Mouse (Mus musculus): Measurements from ENCODE around the gene Gmds. TPM values are rescaled to one million over a fixed set of nuclear protein-coding genes. Genes with fewer than 3 reads are reported as not detected.

Gene Gmds
- polyA plus RNA-seq, 1 experiment from 2014 or later: 24.7 TPM

DNA sequence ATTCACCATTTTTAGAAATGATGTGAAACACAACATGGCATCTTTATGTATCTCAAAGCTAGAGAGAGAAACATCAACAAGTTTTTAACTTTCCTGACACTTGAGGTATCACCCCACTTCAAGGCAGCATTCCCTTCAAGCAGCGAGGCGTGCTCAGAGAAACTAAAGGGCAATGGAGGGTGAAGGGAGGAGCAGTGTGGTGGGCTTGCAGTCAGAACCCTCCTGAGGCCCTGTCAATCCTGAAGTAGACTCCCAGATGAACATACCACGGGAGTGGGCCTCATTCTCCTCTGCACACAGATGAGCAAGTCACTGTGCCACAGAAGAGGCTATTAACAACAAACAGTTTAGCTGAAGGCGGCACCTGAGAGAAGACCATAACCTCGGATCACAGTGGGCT lies 439.1 kb downstream of the Gmds start:
- 74% methylated on average over 5 of the region's 5 CpGs for WGBS
- H3K9me3 ChIP-seq: no peaks in the 10 kb centered on the region
- no peak for ATAC-seq (ENCODE audit: extremely low read depth, insufficient number of reproducible peaks, low FRiP score, low TSS enrichment)
- H3K4me1 ChIP-seq: peaks cover 5% of the 10 kb centered on the region
- no peak overlapping the region for H3K4me3 ChIP-seq
- H3K9ac ChIP-seq: no peak overlapping the region
- H3K27me3 ChIP-seq (replicated peaks): no peaks in the 10 kb centered on the region
- no peak overlapping the region for H3K4me2 ChIP-seq
- no peaks in the 10 kb centered on the region for H3K36me3 ChIP-seq
- H3K27ac ChIP-seq (replicated peaks): no peak overlapping the region

DNA sequence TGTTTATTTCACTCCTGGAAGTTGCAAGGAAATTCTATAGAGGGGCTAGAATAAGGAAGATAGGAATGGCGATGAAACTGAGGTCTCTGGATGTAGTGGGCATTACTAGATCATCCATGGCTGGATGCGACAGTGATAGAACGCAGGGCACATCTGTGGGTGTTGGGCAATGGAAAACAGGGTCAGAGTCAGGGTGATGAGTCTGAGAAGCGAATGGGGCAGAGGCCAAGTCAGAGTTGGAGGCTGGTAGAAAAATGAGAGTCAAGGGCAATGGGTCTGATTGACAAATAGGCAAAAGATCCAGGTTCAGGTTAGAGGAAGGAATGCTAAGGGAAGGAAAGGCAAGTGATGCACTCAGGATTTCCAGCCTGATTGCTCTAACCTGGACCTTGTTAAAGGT lies 441.0 kb downstream of the Gmds start:
- Histone ChIP-seq H3K9me3 (no peaks in the 10 kb centered on the region), H3K36me3 (no peaks in the 10 kb centered on the region), H3K27me3 (replicated peaks) (no peaks in the 10 kb centered on the region), H3K9ac (no peak overlapping the region), H3K27ac (replicated peaks) (no peak overlapping the region), H3K4me1 (no peaks in the 10 kb centered on the region), H3K4me3 (no peak overlapping the region), H3K4me2 (no peak overlapping the region)
- WGBS: 64% methylated on average over 4 of the region's 4 CpGs
- ATAC-seq (ENCODE audit: extremely low read depth, insufficient number of reproducible peaks, low FRiP score, low TSS enrichment): no peak

DNA sequence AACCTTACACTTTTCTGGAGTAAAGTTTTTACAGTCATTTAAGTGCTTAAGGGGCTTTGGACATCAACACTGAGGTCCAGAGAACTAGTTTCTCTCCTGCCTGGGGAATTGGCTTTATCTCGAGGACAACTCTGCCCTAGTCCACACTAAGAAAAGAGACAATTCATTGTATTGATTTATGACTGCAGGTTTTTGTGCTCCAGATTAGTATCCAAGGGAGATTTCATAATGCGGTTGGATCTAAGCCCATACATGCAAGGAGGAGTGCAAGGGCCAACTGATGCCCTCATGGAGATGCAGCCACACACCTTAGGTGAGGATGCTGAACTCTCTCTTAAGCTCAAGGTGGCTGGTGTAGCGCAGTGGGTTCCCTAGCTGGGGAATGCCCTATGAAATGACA lies 444.0 kb downstream of the Gmds start:
- Histone ChIP-seq H3K36me3 (peaks cover 6% of the 10 kb centered on the region; the same call in 1 of the 2 replicates), H3K9me3 (peaks cover 7% of the 10 kb centered on the region; the same call in 1 of the 2 replicates), H3K27ac (replicated peaks) (no peak overlapping the region), H3K4me1 (no peaks in the 10 kb centered on the region), H3K27me3 (replicated peaks) (no peaks in the 10 kb centered on the region), H3K4me3 (no peak overlapping the region), H3K4me2 (no peak overlapping the region), H3K9ac (no peak overlapping the region)
- ATAC-seq (ENCODE audit: extremely low read depth, insufficient number of reproducible peaks, low FRiP score, low TSS enrichment): no peak
- 77% methylated on average over 3 of the region's 3 CpGs for WGBS

DNA sequence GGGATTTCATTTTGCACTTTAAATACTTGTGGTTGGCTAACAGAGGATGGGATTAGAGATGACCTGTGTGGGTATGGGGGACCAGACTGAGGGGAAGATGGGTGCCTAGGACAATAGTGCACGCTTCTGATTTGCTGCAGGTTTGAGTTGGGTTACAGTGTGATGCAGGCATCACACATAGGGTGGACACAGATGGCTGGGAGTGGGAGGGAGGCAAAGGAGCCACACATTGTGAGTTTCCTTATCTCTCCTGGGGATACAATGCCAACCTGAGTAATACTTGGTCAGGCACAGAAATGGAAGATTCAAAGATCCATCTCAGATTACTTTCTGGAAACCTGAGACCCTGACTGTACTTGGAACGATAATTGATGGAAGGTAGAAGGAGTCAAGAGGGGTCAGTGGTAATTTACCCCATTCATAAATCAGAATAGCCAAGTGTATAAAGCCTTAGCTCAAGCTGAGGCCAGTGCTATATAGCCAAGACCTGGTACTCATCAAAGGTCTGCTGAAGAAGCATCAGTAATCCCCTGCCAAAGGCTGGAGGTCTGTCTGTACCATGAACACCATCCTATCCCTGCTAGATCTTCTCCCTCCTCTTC lies 445.5 kb downstream of the Gmds start:
- no peak overlapping the region for H3K4me2 ChIP-seq
- H3K4me1 ChIP-seq: 0 out of 2 replicates have a peak, but pooled peaks cover 5% of the 10 kb centered on the region
- H3K9ac ChIP-seq: no peak overlapping the region
- H3K27ac ChIP-seq (replicated peaks): no peak overlapping the region
- peaks cover 7% of the 10 kb centered on the region; the same call in 1 of the 2 replicates for H3K9me3 ChIP-seq
- H3K4me3 ChIP-seq: no peak overlapping the region
- ATAC-seq (ENCODE audit: extremely low read depth, insufficient number of reproducible peaks, low FRiP score, low TSS enrichment): no peak
- peaks cover 6% of the 10 kb centered on the region; the same call in 1 of the 2 replicates for H3K36me3 ChIP-seq
- H3K27me3 ChIP-seq (replicated peaks): no peaks in the 10 kb centered on the region
- 67% methylated on average over 2 of the region's 2 CpGs for WGBS

DNA sequence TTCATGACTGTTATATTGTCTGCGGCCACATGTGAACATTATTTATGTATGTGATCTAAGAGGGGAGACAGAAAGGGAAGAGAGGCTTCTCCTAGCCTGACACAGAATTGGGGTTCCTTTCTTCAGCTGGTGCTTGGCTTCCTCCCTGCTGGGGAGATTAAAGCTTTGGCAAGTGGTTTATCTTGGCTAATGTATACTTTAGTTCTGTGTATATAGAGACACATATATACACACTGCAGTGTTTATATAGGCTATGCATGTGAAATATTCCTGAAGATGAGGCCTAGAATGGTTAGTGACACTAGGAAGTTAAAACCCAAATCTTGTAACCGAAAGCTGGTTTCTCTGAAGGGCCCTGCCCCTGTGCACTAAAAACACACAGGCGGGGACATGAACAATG lies 450.0 kb downstream of the Gmds start:
- Histone ChIP-seq H3K4me3 (no peak overlapping the region), H3K27ac (replicated peaks) (no peak overlapping the region), H3K4me2 (no peak overlapping the region), H3K27me3 (replicated peaks) (no peaks in the 10 kb centered on the region), H3K9ac (no peak overlapping the region), H3K4me1 (peaks cover 11% of the 10 kb centered on the region; the same call in 1 of the 2 replicates), H3K36me3 (peaks cover 6% of the 10 kb centered on the region; the same call in 1 of the 2 replicates), H3K9me3 (peaks cover 7% of the 10 kb centered on the region; the same call in 1 of the 2 replicates)
- WGBS: 82% methylated on average over 3 of the region's 3 CpGs
- no peak for ATAC-seq (ENCODE audit: extremely low read depth, insufficient number of reproducible peaks, low FRiP score, low TSS enrichment)

DNA sequence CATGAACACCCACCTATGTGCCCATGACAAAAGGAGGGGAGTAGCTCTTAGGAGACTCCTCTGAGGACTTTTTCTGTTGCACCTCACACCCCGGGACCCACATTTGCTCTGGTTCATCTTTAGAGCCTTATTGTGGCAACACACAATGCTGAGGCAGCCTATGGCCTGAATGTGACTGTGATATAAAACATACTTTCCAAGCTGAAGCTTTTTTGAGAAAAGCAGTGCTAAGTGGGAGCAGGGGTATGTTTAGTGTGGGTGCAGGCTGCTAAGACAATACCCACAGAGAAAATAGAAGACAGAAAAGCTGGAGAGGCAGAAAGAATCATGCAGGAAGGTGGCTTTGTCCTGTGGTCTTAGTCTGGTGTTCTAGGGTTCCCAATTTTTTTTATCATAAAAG lies 452.8 kb downstream of the Gmds start:
- no peak overlapping the region for H3K4me2 ChIP-seq
- H3K4me3 ChIP-seq: no peak overlapping the region
- no peak overlapping the region; the same call in 1 of the 2 replicates for H3K27ac ChIP-seq (replicated peaks)
- WGBS: 64% methylated on average over 1 of the region's 1 CpGs
- no peaks in the 10 kb centered on the region for H3K36me3 ChIP-seq
- no peak for ATAC-seq (ENCODE audit: extremely low read depth, insufficient number of reproducible peaks, low FRiP score, low TSS enrichment)
- no peak overlapping the region for H3K9ac ChIP-seq
- no peaks in the 10 kb centered on the region for H3K9me3 ChIP-seq
- no peaks in the 10 kb centered on the region for H3K27me3 ChIP-seq (replicated peaks)
- peaks cover 11% of the 10 kb centered on the region; the same call in 1 of the 2 replicates for H3K4me1 ChIP-seq

DNA sequence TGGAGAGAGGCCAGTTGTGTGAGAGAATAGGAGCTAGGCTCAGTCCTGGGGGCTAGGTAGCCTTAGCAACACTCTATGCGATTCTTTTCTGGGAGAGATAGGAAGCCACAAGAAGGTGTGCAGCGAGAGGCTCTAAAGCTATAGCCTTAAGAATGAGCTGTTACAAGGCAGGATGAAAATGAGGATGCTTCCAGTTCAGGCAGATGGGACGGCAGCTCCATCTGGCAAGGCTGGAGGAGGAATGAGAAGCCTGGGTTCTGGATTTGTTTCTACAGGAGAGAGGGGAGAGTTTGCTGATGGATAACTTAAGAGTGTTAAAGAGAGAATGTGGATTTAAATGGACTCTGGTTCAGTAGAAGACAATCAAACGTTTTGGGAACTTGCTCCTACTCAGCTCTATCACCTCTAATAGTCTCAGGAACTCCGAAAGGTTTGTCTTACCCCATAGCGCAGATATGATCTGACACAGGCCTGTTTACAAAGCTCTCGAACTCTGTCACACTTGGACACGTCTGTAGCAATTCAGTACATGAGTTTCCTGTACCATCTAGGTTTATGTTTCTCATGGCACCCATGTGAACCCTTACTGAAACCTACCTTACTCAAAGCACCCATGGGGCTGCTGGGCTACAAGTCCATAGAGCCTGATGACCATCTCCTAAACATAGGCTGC lies 459.6 kb downstream of the Gmds start:
- no peak overlapping the region for H3K27ac ChIP-seq (replicated peaks)
- H3K9me3 ChIP-seq: no peaks in the 10 kb centered on the region
- H3K4me3 ChIP-seq: no peak overlapping the region
- ATAC-seq (ENCODE audit: extremely low read depth, insufficient number of reproducible peaks, low FRiP score, low TSS enrichment): no peak
- H3K4me1 ChIP-seq: peaks cover 18% of the 10 kb centered on the region
- 72% methylated on average over 8 of the region's 8 CpGs for WGBS
- H3K9ac ChIP-seq: no peak overlapping the region
- no peaks in the 10 kb centered on the region for H3K27me3 ChIP-seq (replicated peaks)
- H3K4me2 ChIP-seq: no peak overlapping the region
- H3K36me3 ChIP-seq: no peaks in the 10 kb centered on the region

DNA sequence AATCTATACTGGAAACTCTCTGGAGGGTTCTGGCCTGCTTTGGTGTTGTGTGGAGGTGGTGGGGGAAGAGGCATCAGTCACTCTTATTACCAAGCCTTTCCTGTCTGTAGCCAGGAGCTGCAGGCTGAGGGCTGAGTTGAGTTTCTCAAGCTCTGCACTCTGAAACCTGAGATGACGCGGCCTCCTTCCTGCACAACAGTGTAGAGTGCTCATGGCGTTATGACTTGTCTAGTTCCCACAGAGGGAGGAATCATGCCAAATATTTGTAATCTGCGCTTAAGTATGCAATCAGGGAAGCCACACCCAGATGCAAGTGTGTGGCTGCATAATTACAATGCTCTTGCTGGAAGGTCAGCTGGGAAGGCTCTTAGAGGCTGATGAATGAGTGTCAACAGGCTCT lies 461.5 kb downstream of the Gmds start:
- Histone ChIP-seq H3K36me3 (no peaks in the 10 kb centered on the region), H3K4me2 (peak overlapping the region; percentile 9; the same call in 1 of the 2 replicates), H3K4me3 (no peak overlapping the region), H3K27me3 (replicated peaks) (no peaks in the 10 kb centered on the region), H3K4me1 (peaks cover 18% of the 10 kb centered on the region), H3K9me3 (no peaks in the 10 kb centered on the region), H3K9ac (no peak overlapping the region), H3K27ac (replicated peaks) (peak overlapping the region; percentile 57)
- 20% methylated on average over 4 of the region's 4 CpGs for WGBS
- ATAC-seq (ENCODE audit: extremely low read depth, insufficient number of reproducible peaks, low FRiP score, low TSS enrichment): peak; percentile 42; the same call in 1 of the 2 replicates

DNA sequence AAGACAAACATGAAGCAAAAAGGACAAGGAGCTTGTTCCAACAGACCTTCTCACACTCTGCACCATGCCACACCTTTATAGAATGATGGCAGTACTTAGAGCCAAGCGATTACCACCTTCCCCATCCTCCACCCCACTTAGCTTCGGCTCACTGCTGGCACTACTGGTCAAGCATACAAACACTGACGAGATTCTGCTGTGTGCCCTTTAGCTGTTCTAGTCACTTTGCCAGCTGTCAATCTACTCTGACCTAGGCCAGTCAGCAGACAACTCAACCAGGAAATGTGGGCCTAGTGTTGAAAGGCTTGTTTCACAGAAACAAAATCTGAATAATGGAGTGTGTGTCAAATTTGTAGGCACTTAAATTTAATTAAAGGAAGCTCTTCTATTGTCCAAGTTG lies 464.1 kb downstream of the Gmds start:
- WGBS: 72% methylated on average over 3 of the region's 3 CpGs
- Histone ChIP-seq H3K36me3 (no peaks in the 10 kb centered on the region), H3K27ac (replicated peaks) (no peak overlapping the region), H3K4me3 (no peak overlapping the region), H3K27me3 (replicated peaks) (no peaks in the 10 kb centered on the region), H3K4me1 (peaks cover 18% of the 10 kb centered on the region), H3K9ac (no peak overlapping the region), H3K9me3 (no peaks in the 10 kb centered on the region), H3K4me2 (no peak overlapping the region)
- ATAC-seq (ENCODE audit: extremely low read depth, insufficient number of reproducible peaks, low FRiP score, low TSS enrichment): no peak

DNA sequence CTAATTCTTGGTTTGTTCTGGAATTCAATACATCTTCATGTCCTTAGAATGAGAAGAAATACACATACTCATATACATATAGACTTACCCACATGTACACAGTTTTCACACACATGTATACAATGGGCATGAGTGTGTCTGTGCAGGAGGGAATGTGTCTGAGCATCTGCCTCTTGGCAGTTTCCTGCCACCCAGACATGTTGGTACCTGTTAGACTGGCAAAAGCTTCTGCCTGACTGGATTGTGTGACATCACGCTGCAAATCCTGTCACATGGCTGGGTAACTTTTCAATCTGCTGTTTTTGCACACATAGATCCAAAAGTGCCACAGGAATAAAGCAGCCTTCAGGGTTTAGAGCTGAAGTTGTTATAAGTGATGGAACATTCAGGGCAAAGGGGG lies 465.3 kb downstream of the Gmds start:
- WGBS: 76% methylated on average over 1 of the region's 1 CpGs
- no peak overlapping the region for H3K4me3 ChIP-seq
- no peaks in the 10 kb centered on the region for H3K27me3 ChIP-seq (replicated peaks)
- no peak for ATAC-seq (ENCODE audit: extremely low read depth, insufficient number of reproducible peaks, low FRiP score, low TSS enrichment)
- no peak overlapping the region for H3K4me2 ChIP-seq
- H3K36me3 ChIP-seq: no peaks in the 10 kb centered on the region
- H3K4me1 ChIP-seq: peaks cover 16% of the 10 kb centered on the region
- H3K9ac ChIP-seq: no peak overlapping the region
- H3K9me3 ChIP-seq: no peaks in the 10 kb centered on the region
- no peak overlapping the region for H3K27ac ChIP-seq (replicated peaks)

DNA sequence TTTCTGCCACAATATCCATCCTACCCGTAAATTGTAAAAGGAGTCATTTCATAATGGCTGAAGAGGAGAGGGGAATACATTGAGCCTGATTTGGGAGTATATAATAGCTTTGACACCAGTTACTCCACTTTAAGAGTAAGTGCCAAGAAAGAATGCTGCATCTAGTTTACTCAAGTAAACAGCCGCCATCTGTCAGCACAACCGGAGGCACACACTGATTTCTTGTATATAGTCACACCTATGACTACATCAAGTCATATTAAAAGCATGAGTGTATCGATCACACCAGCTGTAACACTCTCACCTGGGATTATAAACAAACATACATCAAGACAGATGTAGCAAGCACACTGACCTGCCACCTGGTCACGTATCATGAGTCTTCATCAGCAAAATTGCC lies 473.8 kb downstream of the Gmds start:
- Histone ChIP-seq H3K27me3 (replicated peaks) (no peaks in the 10 kb centered on the region), H3K9ac (no peak overlapping the region), H3K9me3 (no peaks in the 10 kb centered on the region), H3K27ac (replicated peaks) (no peak overlapping the region), H3K4me3 (no peak overlapping the region), H3K4me1 (peaks cover 7% of the 10 kb centered on the region), H3K4me2 (no peak overlapping the region), H3K36me3 (no peaks in the 10 kb centered on the region)
- no peak for ATAC-seq (ENCODE audit: extremely low read depth, insufficient number of reproducible peaks, low FRiP score, low TSS enrichment)
- WGBS: 85% methylated on average over 5 of the region's 5 CpGs

DNA sequence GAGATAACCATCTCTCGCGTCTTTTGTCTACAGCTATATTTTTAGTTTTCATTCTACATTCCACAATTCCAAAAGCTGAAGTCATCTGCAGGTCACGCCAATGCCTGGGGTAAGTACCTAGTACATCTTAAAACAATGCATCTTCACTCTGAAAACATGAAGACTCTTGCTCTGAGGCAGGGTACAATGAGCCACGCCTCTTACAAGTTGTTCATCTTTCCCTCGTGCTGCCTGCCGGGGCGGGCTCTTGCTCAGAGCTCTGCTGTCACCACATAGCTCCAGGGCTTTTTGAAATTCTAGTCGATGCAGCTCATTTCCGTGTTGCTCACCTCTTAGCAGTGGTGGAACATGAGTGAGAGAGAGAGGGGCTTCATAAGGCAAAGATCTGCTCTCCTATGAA lies 475.1 kb downstream of the Gmds start:
- no peak overlapping the region for H3K9ac ChIP-seq
- no peaks in the 10 kb centered on the region for H3K27me3 ChIP-seq (replicated peaks)
- H3K36me3 ChIP-seq: no peaks in the 10 kb centered on the region
- H3K4me1 ChIP-seq: peaks cover 7% of the 10 kb centered on the region
- H3K4me2 ChIP-seq: no peak overlapping the region
- 37% methylated on average over 9 of the region's 9 CpGs for WGBS
- ATAC-seq (ENCODE audit: extremely low read depth, insufficient number of reproducible peaks, low FRiP score, low TSS enrichment): no peak
- no peak overlapping the region for H3K27ac ChIP-seq (replicated peaks)
- H3K4me3 ChIP-seq: no peak overlapping the region
- H3K9me3 ChIP-seq: no peaks in the 10 kb centered on the region
